Mouse (Mus musculus) C2C12 (cell line): ENCODE results near the gene Tbc1d30.

Experiments used
- CTCF ChIP-seq: IDR thresholded peaks from one replicate; pipeline ENCODE4 v1.5.1; 2011; ENCODE audit not compliant: control insufficient read depth, insufficient read depth, insufficient read length
- FOSL1 ChIP-seq: IDR thresholded peaks from one replicate; pipeline ENCODE4 v1.8.0; 2011; ENCODE audit warnings: mild to moderate bottlenecking, low read length; ENCODE audit not compliant: poor library complexity, insufficient read depth, severe bottlenecking
- USF1 ChIP-seq: IDR thresholded peaks from one replicate; pipeline ENCODE4 v1.6.1; 2011; ENCODE audit warnings: low read depth, mild to moderate bottlenecking, control low read depth, moderate library complexity

- TF ChIP-seq CTCF: no peak
- no peak for TF ChIP-seq USF1
- no peak for TF ChIP-seq FOSL1
Measured at GRCm38 (mm10) chr10:121394789-121395325, 43.8 kb upstream of the Tbc1d30 start.
